Mouse (Mus musculus) spleen, postnatal 36 days (tissue): Measurements from ENCODE around the gene Shc4.

ENCODE experiments used
- DNase-seq, 2 experiments: peaks; one replicate each; pipeline ENCODE4 v3.0.0; 2022; ENCODE audit warnings: low spot score in 2 of 2, mixed read lengths in 1 of 2

The Shc4 gene

DNA sequence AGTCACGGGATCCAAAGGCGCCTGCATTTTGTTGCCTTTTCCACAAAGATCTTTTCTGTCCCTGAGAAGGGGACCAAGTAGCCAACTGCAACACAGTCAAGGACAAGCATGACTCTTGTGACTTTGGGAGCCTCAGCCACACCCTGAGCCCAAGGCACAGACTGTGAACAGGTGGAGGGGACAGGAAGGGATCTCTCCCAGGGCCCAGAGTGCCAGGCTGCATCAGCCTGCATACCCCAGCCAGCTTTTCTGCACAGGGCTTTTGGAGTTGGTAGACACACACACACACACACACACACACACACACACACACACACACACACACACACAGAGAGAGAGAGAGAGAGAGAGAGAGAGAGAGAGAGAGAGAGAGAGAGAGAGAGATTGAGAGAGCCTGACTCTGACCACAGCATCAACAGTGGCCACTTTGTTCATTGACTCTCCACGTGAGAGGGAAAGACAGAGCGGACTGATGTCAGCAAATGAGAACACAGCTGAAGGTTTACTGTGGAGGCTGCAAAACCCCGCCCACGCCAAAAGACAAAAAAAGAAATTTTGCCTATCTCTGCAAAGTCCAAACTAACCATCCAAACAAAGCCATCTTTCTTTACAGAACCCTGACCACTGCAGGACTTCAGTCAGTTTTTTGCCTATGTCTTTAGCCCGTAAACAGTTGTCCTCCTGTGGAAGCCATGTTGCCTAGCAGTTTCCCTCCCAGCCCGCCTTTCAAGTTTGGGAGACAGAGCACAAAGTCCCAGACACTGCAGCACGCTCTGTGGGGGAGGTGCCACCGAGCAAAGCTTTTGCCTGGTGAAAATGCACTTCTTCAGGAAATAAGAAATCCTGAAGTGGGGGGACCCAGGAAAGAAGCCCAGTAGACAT is 39.1 kb downstream of the Shc4 start:
- no peak for DNase-seq

DNA sequence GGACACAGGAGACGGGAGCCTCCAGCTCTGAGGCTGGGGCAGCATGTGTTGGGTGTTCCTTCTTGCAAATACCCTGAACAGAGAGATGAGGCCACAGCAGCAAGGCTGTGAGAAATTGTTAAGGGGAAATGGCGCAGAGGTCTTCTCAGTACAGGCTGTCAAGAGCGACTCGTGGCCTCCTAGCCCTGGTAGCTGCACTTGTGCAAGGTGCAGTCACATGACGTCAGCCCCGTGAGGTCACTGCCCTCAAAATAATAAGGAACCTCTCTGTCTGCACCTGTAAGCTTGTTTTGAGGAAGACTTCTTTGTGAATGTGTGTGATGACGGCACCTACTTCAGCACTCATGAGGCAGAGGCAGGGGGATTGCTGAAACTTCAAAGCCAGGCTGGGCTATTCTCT is 40.1 kb downstream of the Shc4 start:
- no peak for DNase-seq

GRCm38 (mm10) chr2:125681811-125682210 is 42.1 kb downstream of the Shc4 start:
- no peak for DNase-seq

DNA sequence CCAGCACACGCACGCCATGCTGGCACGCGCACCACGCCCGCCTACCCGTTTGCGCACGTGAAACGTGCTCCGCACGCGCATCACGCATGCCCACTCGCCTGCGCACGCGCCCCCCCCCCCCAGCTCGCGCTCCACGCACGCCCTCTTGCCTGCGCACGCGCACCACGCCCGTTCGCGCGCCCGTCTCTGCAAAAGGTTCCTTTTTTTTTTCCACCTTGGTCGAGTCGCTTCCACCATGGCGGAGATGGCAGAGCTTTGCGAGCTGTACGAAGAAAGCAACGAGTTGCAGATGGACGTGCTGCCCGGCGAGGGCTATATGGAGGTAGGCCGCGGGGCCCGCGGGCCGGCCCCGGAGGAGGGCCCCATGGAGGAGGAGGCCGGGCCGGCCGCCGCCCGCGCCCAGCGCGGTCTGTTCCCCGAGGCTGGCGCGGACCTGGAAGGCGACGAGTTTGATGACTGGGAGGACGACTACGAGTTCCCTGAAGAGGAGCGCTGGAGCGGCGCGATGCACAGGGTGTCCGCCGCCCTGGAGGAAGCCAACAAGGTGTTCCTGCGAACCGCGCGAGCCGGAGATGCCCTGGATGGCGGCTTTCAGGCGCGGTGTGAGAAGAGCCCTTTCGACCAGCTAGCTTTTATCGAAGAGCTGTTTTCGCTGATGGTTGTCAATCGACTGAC is 50.9 kb downstream of the Shc4 start, which contains the start of gene Eid1:
Gene Eid1, plus strand, starts transcription at position 139 of the 675 bp plus-strand sequence.
- DNase-seq: peak; percentile 78 to 81

DNA sequence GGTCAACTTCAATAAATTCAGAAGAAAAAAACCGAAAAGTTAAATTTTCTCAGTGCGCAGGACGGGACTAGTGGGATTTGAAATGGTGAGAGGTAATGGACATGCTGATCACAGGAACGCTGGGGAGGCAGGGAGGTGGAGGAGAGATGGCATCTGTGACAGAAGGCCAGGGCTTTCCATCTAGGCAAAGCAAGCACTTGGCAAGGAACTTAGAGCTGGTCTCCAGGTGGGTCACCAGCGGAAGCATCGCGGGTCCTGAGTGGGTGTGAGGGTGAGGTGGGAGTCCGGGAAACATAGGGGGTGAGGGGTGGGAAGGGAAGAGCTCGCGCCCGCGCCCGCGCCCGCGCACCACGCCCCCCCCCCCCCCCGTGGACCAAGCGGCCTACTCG is 51.4 kb downstream of the Shc4 start:
- DNase-seq: no peak

- peak in 1 of 2 experiments; percentile 43 for DNase-seq
Observed at GRCm38 (mm10) chr2:125670846-125671245, 53.1 kb downstream of the Shc4 start.

DNA sequence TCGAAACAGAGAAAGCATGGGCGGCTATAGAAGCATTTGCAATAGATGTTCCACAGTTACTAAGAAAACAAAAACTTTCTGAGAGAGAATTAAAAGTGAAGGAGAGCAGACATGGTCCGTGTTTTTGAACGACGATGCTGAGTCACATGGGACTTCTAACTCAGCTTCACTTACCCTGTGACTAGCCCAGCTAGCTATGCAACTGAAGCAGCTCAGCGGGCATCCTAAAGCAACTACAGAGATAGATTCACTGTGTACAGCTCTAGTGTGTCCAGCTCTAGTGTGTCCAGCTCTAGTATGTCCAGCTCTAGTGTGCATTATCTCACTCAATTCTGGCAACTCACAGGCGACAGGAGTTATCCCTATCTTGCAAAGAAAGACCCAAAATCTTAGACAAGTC is 56.2 kb downstream of the Shc4 start:
- no peak for DNase-seq

DNA sequence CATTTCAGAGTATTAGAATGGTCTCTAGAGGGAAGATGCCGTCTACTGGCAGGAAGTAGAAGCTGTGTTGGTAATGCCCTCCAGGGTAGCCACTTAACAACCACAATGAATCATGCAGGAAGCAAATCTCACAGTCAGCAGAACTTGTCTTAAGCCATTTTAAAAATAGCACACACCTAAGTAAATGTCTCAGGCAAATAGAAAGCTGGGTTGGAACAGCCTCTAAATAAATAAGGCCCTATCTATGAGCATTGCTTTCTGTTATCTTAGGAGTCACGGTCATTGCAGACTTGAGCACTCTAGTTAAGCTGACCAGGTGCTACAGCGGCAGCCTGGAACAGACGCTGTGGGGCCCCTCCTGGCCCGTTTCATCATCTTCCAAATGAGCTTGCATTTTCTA is 56.8 kb downstream of the Shc4 start:
- peak; percentile 37 to 45 for DNase-seq

- peak; percentile 29 to 68 for DNase-seq
Observed at GRCm38 (mm10) chr2:125666668-125667067, 57.3 kb downstream of the Shc4 start.

DNA sequence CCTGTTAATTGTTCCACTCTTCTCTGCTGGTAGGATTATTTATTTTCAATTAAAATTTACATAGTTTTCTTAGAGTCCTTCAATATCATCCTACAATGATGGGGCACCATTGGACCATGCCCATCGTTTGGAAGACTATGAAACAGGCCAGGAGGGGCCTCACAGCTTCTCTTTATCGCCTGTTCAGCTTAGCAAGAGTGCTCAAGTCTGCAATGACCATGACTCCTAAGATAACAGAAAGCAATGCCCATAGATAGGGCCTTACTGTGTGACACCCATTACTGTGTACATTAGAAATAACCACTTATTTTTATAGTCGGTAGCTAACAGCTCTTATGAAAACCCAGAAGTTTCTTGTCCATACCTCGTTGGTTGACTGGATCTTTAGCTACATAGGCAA is 58.0 kb downstream of the Shc4 start:
- peak in 1 of 2 experiments; percentile 33 for DNase-seq

DNA sequence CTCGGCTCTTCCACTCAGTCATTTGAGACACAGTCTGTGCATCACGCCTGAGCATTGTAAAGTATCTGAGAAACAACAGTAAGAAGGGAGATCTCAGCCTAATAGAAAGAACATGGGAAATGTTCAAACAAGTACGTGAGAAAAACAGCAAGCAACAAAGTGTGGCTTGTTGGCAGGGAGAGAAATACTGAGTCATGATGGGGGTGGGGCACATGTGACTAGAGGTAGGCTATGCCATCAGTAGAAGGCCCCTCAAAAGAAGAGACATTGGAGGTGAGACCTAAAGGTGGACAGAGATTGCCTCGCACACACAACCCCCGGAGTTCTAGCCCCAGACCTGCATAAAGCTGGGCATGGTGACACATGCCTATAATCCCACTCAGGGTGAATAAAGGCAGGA is 58.7 kb downstream of the Shc4 start:
- DNase-seq: peak in 1 of 2 experiments; percentile 19

DNA sequence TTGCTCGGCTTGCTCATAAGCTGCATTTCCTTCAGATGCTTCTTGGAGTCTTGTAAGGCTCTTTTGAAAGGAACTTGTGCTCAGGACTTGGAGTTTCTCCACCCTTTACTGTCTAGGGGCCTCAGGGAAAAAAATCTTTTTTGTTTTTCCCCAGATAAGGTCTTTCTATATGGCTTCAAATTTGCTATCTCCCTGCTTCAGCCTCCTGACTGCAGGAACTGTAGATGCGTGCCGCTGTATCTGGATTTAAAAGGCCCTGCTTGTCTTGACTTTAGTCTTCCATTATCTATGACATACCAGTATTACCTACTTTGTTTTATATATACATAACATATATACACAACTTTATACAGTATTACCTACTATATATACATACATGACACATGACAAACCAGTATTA is 61.4 kb downstream of the Shc4 start:
- no peak for DNase-seq

GRCm38 (mm10) chr2:125661156-125661555 is 62.8 kb downstream of the Shc4 start:
- DNase-seq: no peak

GRCm38 (mm10) chr2:125660537-125661130 is 63.3 kb downstream of the Shc4 start:
- DNase-seq: no peak

DNA sequence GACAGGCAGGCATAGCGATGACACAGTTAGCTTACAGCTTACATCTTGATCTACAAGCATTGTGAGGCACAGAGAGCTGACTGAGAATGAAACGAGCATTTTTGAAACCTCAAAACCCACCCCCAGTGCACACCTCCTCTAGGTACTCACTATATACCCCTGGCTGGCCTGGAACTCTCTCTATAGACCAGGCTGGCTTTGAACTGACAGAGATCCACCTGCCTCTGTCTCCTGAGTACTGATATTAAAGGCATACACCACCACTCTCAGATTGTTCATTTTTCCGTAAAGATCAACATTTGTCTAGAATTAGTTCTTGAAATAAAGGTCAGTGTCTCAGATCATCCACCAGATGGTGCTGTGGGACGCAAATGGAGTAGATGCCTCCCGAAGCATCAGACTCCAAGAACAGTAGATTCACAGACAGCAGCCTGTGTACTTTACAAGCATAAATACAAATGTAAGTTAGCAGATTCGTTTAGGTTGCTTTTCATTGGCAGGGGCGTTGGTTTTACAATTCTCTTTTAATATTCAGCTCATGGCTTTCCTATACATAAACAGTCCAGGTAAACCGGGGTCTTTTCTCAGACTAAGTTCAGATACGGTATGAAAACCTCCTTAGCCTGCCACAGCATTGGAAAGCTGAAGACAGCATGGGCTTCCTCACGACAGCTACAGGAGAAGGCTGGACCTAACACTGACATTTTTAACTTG is 64.0 kb downstream of the Shc4 start:
- peak; percentile 65 to 76 for DNase-seq

DNA sequence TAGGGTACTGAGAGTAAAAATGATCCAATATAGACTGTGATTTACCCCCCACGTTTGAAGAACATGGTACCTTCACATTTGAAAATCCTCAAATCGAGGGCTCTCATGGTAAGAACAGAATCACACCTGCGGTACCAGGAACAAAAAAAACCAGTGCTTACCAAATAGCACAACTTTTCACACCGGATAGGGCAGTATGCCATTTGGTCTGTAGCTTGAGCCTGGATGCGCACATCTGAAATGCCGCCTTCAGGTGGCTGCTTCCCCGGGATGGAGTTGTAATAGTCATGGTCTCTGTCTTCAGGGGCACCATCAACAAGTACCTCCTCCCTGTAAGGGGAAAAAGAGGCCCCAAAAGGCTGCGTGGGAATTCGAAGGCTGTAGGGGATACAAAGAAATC is 68.6 kb downstream of the Shc4 start:
- no peak for DNase-seq

GRCm38 (mm10) chr2:125653286-125653685 is 70.7 kb downstream of the Shc4 start:
- DNase-seq: no peak

GRCm38 (mm10) chr2:125651563-125651962 is 72.4 kb downstream of the Shc4 start:
- no peak for DNase-seq

DNA sequence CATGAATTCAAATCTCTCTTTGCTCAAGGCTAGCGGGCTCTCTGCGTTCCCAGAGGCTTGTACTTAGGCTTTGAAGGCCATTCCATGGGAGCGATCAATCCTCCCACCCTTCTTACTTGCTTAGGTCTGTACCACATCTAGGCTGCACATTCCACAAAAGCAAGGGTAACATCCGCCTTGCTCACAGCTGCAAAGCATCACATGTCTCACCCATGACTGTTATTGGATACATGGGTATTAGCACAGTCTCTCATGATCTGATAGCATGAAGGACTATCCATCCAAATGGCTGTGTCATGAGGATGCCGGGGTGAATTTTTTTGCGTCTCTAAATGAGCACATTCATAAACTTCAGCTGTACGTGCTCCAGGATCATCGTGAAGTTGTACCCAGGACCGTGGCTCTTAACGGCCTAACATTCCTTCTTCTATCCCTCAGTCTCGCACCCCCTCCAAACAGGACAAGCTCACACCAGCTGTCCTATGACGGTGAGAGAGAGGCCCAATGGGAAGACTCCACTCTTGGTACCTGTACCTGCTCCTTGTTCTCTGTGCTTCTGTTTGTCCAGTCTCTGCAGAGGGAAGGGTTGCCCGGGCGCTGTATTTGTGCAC is 73.1 kb downstream of the Shc4 start:
- no peak for DNase-seq

DNA sequence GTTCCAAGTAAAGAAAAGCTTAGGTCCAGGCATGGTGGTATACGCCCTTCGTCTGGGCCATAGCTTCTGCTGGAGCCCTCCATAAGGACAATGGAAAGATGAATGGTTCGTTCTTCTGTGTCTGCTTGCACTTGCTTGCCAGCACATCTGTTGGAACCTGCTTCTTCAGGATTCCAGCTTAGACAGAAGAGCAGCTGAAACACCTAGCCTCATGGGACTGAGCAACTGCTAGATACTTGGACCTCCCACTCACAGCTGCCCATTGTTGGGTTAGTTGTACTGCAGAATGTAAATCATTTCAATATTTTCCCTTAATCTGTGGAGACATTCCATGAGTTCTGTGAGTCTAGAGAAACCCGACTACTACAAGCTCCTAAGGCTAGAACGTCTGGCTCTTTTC is 73.9 kb downstream of the Shc4 start:
- no peak for DNase-seq

- no peak for DNase-seq
Observed at GRCm38 (mm10) chr2:125644912-125645311, 79.0 kb downstream of the Shc4 start.

- no peak for DNase-seq
Observed at GRCm38 (mm10) chr2:125637331-125637730, 86.6 kb downstream of the Shc4 start.
